Mouse (Mus musculus): ENCODE measurements around the gene Ccnjl.

Gene Ccnjl

GRCm38 (mm10) chr11:43565414-43565813, 36.8 kb downstream of the Ccnjl start:
- in situ Hi-C loops (cut with MboI; ENCODE audit: unreplicated experiment in 2 of 2) = no loop called here

DNA sequence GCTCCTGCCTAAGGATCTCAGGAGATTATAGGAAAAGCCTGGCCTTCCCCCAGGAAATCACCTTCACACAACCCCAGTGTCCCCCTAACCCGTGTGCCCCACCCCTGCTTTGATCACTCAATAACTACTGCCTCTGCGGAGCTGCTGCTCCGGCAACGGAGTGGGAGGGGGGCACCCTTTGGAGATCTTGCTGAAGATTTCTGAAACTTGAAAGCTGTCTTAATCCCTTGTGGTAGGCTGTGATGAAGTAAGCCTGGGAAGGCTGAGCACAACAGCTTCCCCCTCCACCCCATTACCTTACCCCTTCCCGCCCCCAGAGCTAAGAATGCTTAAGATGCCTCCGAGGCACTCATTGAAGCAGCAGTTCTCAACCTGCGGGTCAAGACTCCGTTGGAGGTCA, 37.3 kb downstream of the Ccnjl start:
- in situ Hi-C loops (cut with MboI; ENCODE audit: unreplicated experiment in 2 of 2) = no loop called here

GRCm38 (mm10) chr11:43566696-43567095, 38.1 kb downstream of the Ccnjl start:
- in situ Hi-C loops (cut with MboI; ENCODE audit: unreplicated experiment in 2 of 2) = no loop called here

DNA sequence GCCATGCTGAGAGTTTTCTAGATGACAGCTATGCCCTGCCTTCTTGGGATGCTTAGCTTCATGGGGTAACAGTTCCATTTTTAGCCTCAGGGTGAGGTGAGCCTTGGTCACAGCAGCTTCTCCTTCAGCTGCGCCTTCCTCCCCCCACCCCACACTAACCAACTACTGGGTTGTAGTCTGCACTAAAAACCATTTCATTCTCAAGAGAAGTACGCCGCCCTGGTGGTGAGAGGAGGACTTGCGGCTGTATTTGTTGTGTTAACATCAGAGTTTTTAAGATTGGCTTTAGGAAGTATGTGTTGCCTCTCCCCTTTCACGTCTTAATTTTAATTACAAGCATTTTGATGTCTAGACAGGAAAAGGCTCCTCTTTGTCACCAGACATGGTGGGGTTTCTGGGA, 39.7 kb downstream of the Ccnjl start:
- in situ Hi-C loops (cut with MboI; ENCODE audit: unreplicated experiment in 2 of 2) = no loop called here

GRCm38 (mm10) chr11:43569188-43569587, 40.6 kb downstream of the Ccnjl start:
- in situ Hi-C loops (cut with MboI; ENCODE audit: unreplicated experiment in 2 of 2) = no loop called here

GRCm38 (mm10) chr11:43569595-43569994, 41.0 kb downstream of the Ccnjl start:
- in situ Hi-C loops (cut with MboI; ENCODE audit: unreplicated experiment in 2 of 2) = no loop called here

GRCm38 (mm10) chr11:43575061-43575375, 46.4 kb downstream of the Ccnjl start:
- in situ Hi-C loops (cut with MboI; ENCODE audit: unreplicated experiment in 2 of 2) = no loop called here

DNA sequence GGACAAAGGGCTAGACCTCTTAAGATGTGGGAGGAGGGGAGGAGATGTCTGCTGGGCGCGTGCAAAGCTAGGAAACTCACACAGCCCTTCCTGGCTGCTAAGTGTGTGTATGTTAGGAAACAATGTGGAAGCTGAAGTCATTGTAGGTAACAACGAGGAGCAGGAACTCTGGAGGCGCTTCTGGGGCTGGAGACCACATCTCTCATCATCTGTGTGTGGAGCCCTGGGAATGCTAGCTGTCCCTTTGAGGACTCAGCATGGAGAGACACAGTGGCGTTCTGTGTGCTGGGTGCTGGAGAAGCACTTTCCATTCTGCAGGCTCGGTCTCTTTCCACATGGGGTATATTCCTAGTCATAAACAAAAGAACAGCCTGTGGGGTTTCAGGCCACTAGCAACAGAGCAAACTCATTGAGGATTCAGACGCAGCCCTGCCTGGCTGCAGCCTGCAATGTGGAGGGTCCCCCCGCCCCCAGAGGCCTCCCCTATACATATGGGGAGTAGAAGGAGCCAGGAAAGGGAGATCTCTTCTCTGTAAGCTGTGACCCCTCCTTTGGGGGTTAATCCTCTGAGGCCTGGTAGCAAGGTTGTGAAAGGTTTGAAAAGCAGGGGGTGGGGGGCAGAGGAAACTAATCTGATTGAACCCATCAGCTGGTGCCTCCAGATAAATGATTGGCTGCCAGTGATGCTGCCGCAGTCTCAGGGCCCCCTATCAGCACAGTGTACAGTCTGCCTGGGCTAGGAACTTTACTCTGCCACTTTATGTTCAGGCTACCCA, 47.0 kb downstream of the Ccnjl start:
- in situ Hi-C loops (cut with MboI; ENCODE audit: unreplicated experiment in 2 of 2) = no loop called here

GRCm38 (mm10) chr11:43577713-43578478, 49.3 kb downstream of the Ccnjl start:
- in situ Hi-C loops (cut with MboI; ENCODE audit: unreplicated experiment in 2 of 2) = no loop called here

DNA sequence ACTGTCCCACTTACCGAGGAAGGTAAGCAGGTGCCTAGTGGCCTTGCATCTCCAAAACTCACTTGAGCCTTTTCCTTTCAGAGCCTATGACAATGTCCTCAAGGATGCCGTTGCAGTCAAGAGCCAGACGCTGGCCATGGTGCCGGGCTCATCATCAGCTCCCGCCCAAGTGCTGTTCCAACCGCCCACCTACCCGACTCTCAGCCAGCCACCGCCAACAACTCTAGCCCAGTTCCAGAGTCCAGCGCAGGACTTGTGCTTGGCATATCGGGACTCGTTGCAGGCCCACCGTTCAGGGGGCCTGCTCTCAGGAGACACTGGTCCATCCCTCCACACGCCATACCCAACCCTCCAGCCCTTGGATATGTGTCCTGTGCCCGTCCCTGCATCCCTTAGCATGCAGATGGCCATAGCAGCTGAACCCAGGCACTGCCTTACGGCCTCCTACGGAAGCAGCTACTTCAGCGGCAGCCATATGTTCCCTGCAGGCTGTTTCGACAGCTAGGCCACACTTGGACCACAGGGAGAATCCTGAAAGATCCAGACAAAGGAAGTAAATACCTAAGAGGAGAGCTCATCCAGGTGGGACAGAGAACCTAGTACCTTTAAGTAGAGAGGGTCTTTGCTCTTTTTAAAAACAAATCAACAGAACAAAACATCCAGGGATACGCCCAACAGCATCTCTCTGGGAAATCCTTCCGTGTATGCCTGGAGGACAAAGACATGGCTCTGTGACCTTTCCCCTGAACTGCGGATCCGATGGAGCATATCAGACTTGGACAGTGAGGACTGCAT, 56.8 kb downstream of the Ccnjl start:
- in situ Hi-C loops (cut with MboI; ENCODE audit: unreplicated experiment in 2 of 2) = loop anchor here (5.0 to 10.0 kb wide), 2 partner anchors 91 to 93 kb away; no protein-coding TSS in a partner anchor

GRCm38 (mm10) chr11:43586324-43587090, 57.9 kb downstream of the Ccnjl start, which contains the start of gene 4933415A04Rik:
TSS of gene 4933415A04Rik (plus strand) at chr11:43587040.
- in situ Hi-C loops (cut with MboI; ENCODE audit: unreplicated experiment in 2 of 2) = loop anchor here (5.0 to 10.0 kb wide), 2 partner anchors 92 to 94 kb away; no protein-coding TSS in a partner anchor

DNA sequence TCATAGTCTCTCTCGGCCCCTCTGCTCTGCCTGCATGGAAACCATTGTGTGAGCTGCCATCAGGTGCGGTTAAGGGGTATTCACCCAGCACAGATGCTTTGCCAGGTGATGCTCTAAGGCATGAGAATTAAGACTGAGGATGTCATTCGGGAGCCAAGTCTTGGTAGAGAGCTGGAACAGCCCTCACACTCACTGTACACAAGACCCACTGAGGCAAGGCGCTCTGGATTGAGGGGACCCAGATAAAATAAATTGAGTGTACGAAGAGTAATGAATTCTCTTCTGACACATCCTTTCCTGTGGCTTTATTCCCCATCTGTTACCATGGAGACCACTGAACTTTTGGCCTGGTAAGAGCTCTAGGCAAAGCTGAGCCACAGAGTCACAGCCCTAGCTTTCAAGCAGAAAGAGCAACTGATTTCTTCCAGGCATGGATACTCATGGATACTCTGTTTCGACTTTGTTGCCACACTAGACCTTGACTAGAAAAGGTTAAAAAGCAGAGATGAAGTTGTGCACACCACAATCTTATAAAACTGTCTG, 61.0 kb downstream of the Ccnjl start:
- in situ Hi-C loops (cut with MboI; ENCODE audit: unreplicated experiment in 2 of 2) = loop anchor here (5.0 to 10.0 kb wide), 2 partner anchors 95 to 97 kb away; no protein-coding TSS in a partner anchor

GRCm38 (mm10) chr11:43601440-43601839, 72.9 kb downstream of the Ccnjl start, which contains the start of gene Fabp6:
TSS of gene Fabp6 (minus strand) at chr11:43601540.
- in situ Hi-C loops (cut with MboI; ENCODE audit: unreplicated experiment in 2 of 2) = no loop called here

GRCm38 (mm10) chr11:43604207-43604606, 75.6 kb downstream of the Ccnjl start:
- in situ Hi-C loops (cut with MboI; ENCODE audit: unreplicated experiment in 2 of 2) = no loop called here

DNA sequence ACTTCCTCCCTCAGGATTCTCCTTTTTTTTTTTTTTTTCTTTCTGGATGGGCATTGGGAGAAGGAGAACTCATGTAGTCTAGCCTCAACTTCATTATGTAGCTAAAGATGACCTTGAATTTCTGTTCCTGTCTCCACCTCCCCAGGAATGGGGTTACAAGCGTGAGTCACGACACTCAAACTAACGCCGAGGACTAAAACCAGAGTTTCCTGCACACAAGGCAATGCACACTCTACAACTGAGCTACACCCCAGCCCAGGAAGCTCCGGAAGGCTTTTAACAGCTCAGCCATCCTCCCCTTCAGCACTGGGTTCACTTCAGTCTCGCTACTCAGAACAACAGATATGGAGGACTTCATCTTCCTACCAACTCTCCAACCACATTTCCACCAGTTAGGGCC, 76.3 kb downstream of the Ccnjl start:
- in situ Hi-C loops (cut with MboI; ENCODE audit: unreplicated experiment in 2 of 2) = no loop called here

DNA sequence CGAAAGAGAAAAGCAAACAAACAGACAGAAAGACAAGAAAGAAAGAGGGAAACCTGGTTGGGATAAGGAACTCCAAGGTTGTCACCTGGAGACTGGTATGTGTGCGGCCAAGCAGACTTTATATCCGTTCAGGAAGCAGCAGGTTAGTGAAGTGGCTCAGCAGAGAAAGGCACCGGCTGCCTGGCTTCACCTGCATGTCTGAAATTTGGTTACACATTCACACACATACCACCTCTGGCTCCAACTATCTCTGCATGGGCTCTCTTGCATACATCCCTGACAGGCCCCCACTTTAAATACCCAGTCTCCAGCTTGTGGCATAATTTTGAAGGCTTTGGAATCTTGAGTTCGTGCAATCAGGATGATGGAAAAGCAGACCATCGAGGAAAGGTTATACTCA, 77.3 kb downstream of the Ccnjl start:
- in situ Hi-C loops (cut with MboI; ENCODE audit: unreplicated experiment in 2 of 2) = no loop called here

- in situ Hi-C loops (cut with MboI; ENCODE audit: unreplicated experiment in 2 of 2) = no loop called here
Measured at GRCm38 (mm10) chr11:43608440-43608839, 79.9 kb downstream of the Ccnjl start.

- in situ Hi-C loops (cut with MboI; ENCODE audit: unreplicated experiment in 2 of 2) = loop anchor here in 1 of 2 experiments (5.0 kb wide), 1 partner anchor 118 kb away; no protein-coding TSS in a partner anchor
Measured at GRCm38 (mm10) chr11:43610006-43610661, 81.5 kb downstream of the Ccnjl start.

GRCm38 (mm10) chr11:43610662-43611033, 82.1 kb downstream of the Ccnjl start:
- in situ Hi-C loops (cut with MboI; ENCODE audit: unreplicated experiment in 2 of 2) = loop anchor here in 1 of 2 experiments (5.0 kb wide), 1 partner anchor 118 kb away; no protein-coding TSS in a partner anchor

All from v-Abl transformed pro-B cells (cell line).